Mouse (Mus musculus) liver, adult 2 months (tissue): ENCODE measurements around the gene Ankar.

Experiments
- CTCF ChIP-seq: fragments of 200-500 bp; IDR thresholded peaks from 2 replicates; pipeline ENCODE4 v1.5.1; 2011; ENCODE audit warnings: low read depth, low read length, control low read depth
- POLR2A ChIP-seq: fragments of 200-500 bp; IDR thresholded peaks from 2 replicates; pipeline ENCODE4 v1.6.1; 2011; ENCODE audit warnings: low read length, control low read depth; ENCODE audit not compliant: insufficient read depth; ENCODE audit errors: extremely low read depth

DNA sequence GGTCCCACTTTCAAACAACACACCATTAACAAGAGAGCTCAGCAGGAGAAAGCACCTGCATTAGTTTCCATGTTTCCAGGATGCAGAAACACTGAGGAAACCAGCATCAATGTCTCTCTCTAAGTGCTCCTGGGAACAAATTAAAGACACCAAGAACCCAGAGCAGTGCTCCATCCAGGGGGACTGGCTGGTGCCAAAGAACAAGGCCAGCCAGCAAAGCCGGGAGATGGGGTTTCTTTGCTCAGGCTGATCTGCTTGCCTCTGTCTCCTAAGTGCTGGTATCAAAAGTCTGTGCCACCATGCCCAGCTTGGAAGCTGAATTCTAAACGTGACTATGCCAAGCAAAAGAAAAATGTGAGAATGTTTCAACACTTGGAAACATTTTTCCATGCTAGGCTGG is 16.0 kb upstream of the Ankar start:
- TF ChIP-seq POLR2A = no peak
- no peak for TF ChIP-seq CTCF
